Mouse (Mus musculus) G1E (cell line): ENCODE results near the gene Icosl. TPM values are rescaled to one million over a fixed set of nuclear protein-coding genes. Genes with fewer than 3 reads are reported as not detected.

Experiments used
- ATAC-seq: 2 replicates; pipeline ENCODE4 v1.8.0; 2016; ENCODE audit warnings: mild to moderate bottlenecking; ENCODE audit not compliant: insufficient number of reproducible peaks, poor library complexity, low FRiP score, severe bottlenecking; ENCODE audit errors: extremely low read depth
- DNase-seq: peaks from one replicate; pipeline ENCODE4 v3.0.0; 2012; ENCODE audit warnings: low spot score
- H3K27me3 ChIP-seq: 2 replicates; pipeline ENCODE4 v1.6.1; 2012; ENCODE audit warnings: mild to moderate bottlenecking, low read length, inconsistent platforms; ENCODE audit not compliant: insufficient read depth
- H3K36me3 ChIP-seq: replicated peaks from 2 replicates; pipeline ENCODE3; 2012; ENCODE audit warnings: mild to moderate bottlenecking, inconsistent platforms
- H3K4me1 ChIP-seq: 2 replicates; pipeline ENCODE4 v1.6.1; 2012; ENCODE audit warnings: low read depth, low read length, inconsistent platforms, mixed read lengths; ENCODE audit not compliant: insufficient read depth
- H3K4me3 ChIP-seq: 2 replicates; pipeline ENCODE4 v1.5.1; 2012; ENCODE audit warnings: low read depth, mild to moderate bottlenecking, inconsistent platforms, low read length, moderate library complexity, mixed read lengths
- H3K9me3 ChIP-seq: replicated peaks from 2 replicates; pipeline ENCODE4 v1.6.1; 2012; ENCODE audit warnings: inconsistent platforms
- CTCF ChIP-seq: IDR thresholded peaks from 2 replicates; pipeline ENCODE4 v1.5.1; 2012; ENCODE audit warnings: low read depth, low read length, inconsistent platforms, mixed read lengths
- GATA1 ChIP-seq: IDR thresholded peaks from 2 replicates; pipeline ENCODE4 v1.6.1; 2012; ENCODE audit warnings: borderline replicate concordance, low read length, inconsistent platforms, mixed read lengths
- GATA2 ChIP-seq: IDR thresholded peaks from 2 replicates; pipeline ENCODE4 v1.6.1; 2012; ENCODE audit warnings: low read depth, low read length, inconsistent platforms, borderline replicate concordance
- POLR2AphosphoS5 ChIP-seq: IDR thresholded peaks from 2 replicates; pipeline ENCODE4 v1.6.1; 2012; ENCODE audit warnings: low read depth, low read length, inconsistent platforms; ENCODE audit not compliant: insufficient replicate concordance
- TAL1 ChIP-seq: conservative IDR thresholded peaks from 2 replicates; pipeline ENCODE4 v1.6.1; 2012; ENCODE audit warnings: low read depth, low read length, inconsistent platforms, mixed read lengths
- polyA plus RNA-seq: library from polyadenylated mRNA; stranded (reverse); fragments of >175 nt; gene quantifications from 2 replicates; pipeline ENCODE4 v1.2.3, GENCODE M21; 2012
- total RNA-seq, 2 experiments: library from RNA; stranded (forward) in 1 of 2; stranded (reverse) in 1 of 2; fragments of 200-1000 nt in 1 of 2; fragments of >200 nt in 1 of 2; fragmentation: Nextera tagmentation in 1 of 2; gene quantifications; 2 replicates each; pipeline ENCODE4 v1.2.3; 2014 to 2017

Icosl gene
- total and polyA plus RNA-seq, 3 experiments = 0.22 TPM; not detected in 2

DNA sequence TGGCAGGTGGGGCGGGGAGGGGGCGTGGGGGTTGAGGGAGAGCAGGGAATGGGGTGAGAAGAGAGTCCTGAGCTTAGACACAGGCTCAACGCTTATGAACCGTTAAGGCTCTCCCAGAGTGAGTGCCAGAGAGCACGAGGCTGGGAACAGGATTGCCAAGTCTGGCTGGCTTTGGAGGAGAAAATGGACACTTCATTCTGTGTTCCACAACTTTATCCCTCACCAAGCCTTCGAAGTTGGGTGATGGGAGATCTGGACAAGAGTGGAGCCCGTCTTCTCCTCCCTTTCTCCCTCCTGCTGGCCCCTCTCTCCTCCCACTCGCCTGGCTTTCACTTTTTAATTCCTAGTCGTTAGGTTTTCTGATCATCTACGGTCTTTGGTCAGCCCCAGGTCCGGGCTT, 561 bp upstream of the Icosl start:
- Histone ChIP-seq H3K4me3 (no peak overlapping the region), H3K4me1 (no peaks in the 10 kb centered on the region)
- TF ChIP-seq TAL1 = no peak
- TF ChIP-seq GATA1 = no peak
- TF ChIP-seq GATA2 = no peak
- no peak for TF ChIP-seq CTCF
- TF ChIP-seq POLR2AphosphoS5 = no peak

DNA sequence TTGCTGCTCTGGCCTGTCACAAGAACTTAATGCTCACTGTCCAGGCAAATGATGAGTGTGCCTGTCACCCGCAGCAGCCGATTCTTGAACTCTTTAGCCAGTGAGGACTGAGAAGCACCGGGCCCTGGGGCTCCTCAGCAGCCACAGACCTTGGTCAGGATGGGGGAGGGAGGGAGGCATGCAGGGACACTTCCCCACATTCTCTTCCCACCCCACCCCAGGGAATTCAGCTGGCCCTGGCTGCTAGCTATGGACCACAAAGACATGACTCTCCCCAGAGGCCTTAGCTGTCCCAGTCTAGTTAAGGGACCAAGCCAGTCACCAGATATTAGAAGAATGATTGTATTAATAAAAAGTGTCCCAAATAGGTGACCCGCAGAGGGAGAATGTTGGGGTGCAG, 5.0 kb downstream of the Icosl start:
- no peaks in the 10 kb centered on the region for H3K9me3 ChIP-seq
- DNase-seq = no peak
- H3K4me3 ChIP-seq = no peak overlapping the region
- TF ChIP-seq POLR2AphosphoS5 (no peak), TAL1 (no peak), GATA2 (no peak), CTCF (no peak), GATA1 (no peak)
- peaks cover 16% of the 10 kb centered on the region for H3K27me3 ChIP-seq
- no peak for ATAC-seq
- H3K4me1 ChIP-seq = no peaks in the 10 kb centered on the region
- H3K36me3 ChIP-seq = no peaks in the 10 kb centered on the region

More for the DNA sequence above, 561 bp upstream of the Icosl start:
- ATAC-seq = no peak
- no peak for DNase-seq
- Histone ChIP-seq H3K9me3 (no peaks in the 10 kb centered on the region), H3K36me3 (no peaks in the 10 kb centered on the region), H3K27me3 (peaks cover 12% of the 10 kb centered on the region)

GRCm38 (mm10) chr10:78074977-78075376, 5.9 kb downstream of the Icosl start:
- H3K36me3 ChIP-seq = no peaks in the 10 kb centered on the region
- no peaks in the 10 kb centered on the region for H3K9me3 ChIP-seq
- H3K4me3 ChIP-seq = no peak overlapping the region
- TF ChIP-seq GATA1 (no peak), CTCF (no peak), POLR2AphosphoS5 (no peak), GATA2 (no peak)
- H3K27me3 ChIP-seq = peaks cover 8% of the 10 kb centered on the region
- ATAC-seq (no peak), DNase-seq (no peak)
- H3K4me1 ChIP-seq = no peaks in the 10 kb centered on the region

DNA sequence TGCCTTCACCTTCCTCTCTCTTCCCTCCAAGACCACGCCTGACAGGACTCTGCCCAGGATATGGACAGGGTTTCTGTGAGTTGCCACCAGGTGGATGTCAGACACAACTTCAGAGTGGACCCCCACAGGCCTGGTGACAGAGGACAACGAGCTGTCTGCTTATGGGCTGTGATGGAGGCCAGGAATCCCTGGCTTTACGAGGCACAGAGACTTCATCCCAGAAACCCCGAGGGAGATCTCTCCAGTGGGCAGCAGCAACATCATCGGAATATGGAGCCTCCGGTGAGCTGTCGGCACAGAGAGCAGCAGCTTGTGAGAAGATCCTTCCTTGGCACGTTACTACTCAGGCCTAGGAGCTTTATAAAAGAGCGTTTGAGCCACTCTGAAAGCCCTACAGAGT, 8.8 kb downstream of the Icosl start:
- DNase-seq = no peak
- Histone ChIP-seq H3K36me3 (no peaks in the 10 kb centered on the region), H3K4me3 (no peak overlapping the region), H3K27me3 (peaks cover 7% of the 10 kb centered on the region), H3K4me1 (no peaks in the 10 kb centered on the region), H3K9me3 (no peaks in the 10 kb centered on the region)
- no peak for ATAC-seq
- no peak for TF ChIP-seq POLR2AphosphoS5
- no peak for TF ChIP-seq TAL1
- no peak for TF ChIP-seq GATA1
- TF ChIP-seq GATA2 = no peak
- TF ChIP-seq CTCF = no peak

DNA sequence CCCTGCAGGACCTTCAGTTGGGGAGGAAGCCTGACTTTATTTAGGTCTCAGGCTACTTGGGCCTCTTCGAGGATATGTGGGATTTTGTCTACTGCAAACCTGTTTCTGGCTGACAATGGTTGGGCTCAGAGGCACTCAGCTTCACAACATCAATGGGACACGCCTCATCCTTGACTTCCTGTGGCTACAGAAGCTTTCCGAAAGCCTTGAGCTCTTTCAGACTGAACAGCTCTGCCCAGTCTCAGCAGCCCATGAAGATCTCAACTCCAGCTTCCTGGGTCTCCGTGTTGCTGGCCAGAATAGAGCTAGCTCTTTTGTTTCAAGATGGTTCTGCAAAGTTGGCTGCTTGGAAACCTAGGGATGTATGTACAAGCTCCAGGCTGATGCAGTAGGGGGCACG, 9.2 kb downstream of the Icosl start:
- TF ChIP-seq CTCF (no peak), GATA2 (no peak), TAL1 (no peak), POLR2AphosphoS5 (no peak), GATA1 (no peak)
- H3K4me1 ChIP-seq = no peaks in the 10 kb centered on the region
- DNase-seq (no peak), ATAC-seq (no peak)
- H3K27me3 ChIP-seq = peaks cover 9% of the 10 kb centered on the region
- no peaks in the 10 kb centered on the region for H3K36me3 ChIP-seq
- no peak overlapping the region for H3K4me3 ChIP-seq
- H3K9me3 ChIP-seq = no peaks in the 10 kb centered on the region

DNA sequence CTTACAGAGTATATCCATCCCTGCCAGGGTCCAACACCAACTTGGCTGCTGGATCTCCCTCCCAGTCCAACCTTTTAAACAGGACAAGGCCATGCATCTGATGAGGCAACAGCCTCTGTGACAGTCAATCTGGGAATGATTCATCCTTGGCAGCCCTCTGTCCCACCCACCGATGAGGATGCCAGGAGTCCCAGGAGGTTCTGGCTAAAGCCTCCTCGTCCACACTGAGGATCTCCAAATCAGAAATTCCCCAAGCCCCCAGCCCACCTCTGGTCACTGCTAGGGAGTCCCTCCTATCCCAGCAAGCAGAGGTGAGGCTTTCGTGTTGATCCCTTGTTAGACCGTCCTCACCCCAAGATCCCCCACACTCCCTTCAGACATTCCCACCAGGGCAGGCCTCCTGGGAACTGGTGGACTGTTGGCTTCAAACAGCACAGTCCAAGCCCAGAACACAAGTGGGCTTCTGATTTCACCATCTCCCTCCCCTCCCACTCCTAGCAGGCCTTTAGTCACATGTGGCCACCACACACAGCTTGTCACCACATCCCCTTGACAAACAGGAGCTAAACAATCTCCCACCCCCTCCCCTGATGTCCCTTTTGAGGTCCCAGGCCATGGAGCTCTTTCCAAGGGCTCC, 11.0 kb downstream of the Icosl start:
- H3K36me3 ChIP-seq = no peaks in the 10 kb centered on the region
- H3K9me3 ChIP-seq = no peaks in the 10 kb centered on the region
- ATAC-seq (no peak), DNase-seq (no peak)
- no peak overlapping the region for H3K4me3 ChIP-seq
- no peak for TF ChIP-seq TAL1
- no peaks in the 10 kb centered on the region for H3K4me1 ChIP-seq
- H3K27me3 ChIP-seq = peaks cover 12% of the 10 kb centered on the region

- Histone ChIP-seq H3K9me3 (no peaks in the 10 kb centered on the region), H3K4me3 (no peak overlapping the region), H3K27me3 (peaks cover 6% of the 10 kb centered on the region; the same call in 1 of the 2 replicates), H3K36me3 (no peaks in the 10 kb centered on the region), H3K4me1 (no peaks in the 10 kb centered on the region)
- ATAC-seq (no peak), DNase-seq (no peak)
- no peak for TF ChIP-seq POLR2AphosphoS5
- no peak for TF ChIP-seq GATA2
- TF ChIP-seq TAL1 = no peak
- no peak for TF ChIP-seq GATA1
- TF ChIP-seq CTCF = no peak
These were observed 15.0 kb downstream of the Icosl start for GRCm38 (mm10) chr10:78084073-78084472.
